Mouse (Mus musculus): ENCODE measurements around the gene Ppil1.

GRCm38 (mm10) chr17:29259489-29259888 lies 4.5 kb downstream of the Ppil1 start:
- no peak for TF ChIP-seq MAX (IDR thresholded peaks at IDR 0.05; ENCODE audit: low read depth)
- TF ChIP-seq CEBPB (IDR thresholded peaks at IDR 0.05; ENCODE audit: insufficient read depth, poor library complexity, severe bottlenecking), result no peak
- TF ChIP-seq POLR2A (IDR thresholded peaks at IDR 0.05; ENCODE audit: insufficient read length, low read depth), result no peak
- TF ChIP-seq TCF3 (IDR thresholded peaks at IDR 0.05; ENCODE audit: insufficient read length, low read depth), result no peak
- no peak for TF ChIP-seq POLR2AphosphoS2 (IDR thresholded peaks at IDR 0.05; ENCODE audit: insufficient read length, low read depth)
- TF ChIP-seq REST (IDR thresholded peaks at IDR 0.05; ENCODE audit: insufficient read depth, insufficient read length), result no peak
- no peak for TF ChIP-seq TCF12 (IDR thresholded peaks at IDR 0.05; ENCODE audit: insufficient read depth, poor library complexity, severe bottlenecking)

Data from myocyte (in vitro differentiated cells).